Mouse (Mus musculus) heart, embryonic 11.5 days (tissue): Measurements from ENCODE around the gene Map3k21. TPM values are rescaled to one million over a fixed set of nuclear protein-coding genes. Genes with fewer than 3 reads are reported as not detected.

Experiments used
- ATAC-seq: fragments of 200-750 bp; cut with Nextera tagmentation; replicated peaks from 2 replicates; pipeline ENCODE4 v1.8.0; 2017; ENCODE audit warnings: moderate library complexity; ENCODE audit not compliant: insufficient number of reproducible peaks, low FRiP score, low TSS enrichment
- H3K27ac ChIP-seq: fragments of 300-500 bp; sonication (generic); 2 replicates; pipeline ENCODE4 v1.5.1; 2014; ENCODE audit warnings: mild to moderate bottlenecking, low read depth, low read length
- H3K27me3 ChIP-seq: fragments of 300-500 bp; sonication (generic); 2 replicates; pipeline ENCODE4 v1.6.1; 2014; ENCODE audit warnings: mild to moderate bottlenecking, low read length, mixed read lengths; ENCODE audit not compliant: control insufficient read depth, insufficient read depth
- H3K36me3 ChIP-seq: fragments of 300-500 bp; sonication (generic); 2 replicates; pipeline ENCODE4 v1.6.1; 2014; ENCODE audit warnings: mild to moderate bottlenecking, low read length, moderate library complexity, mixed read lengths; ENCODE audit not compliant: control insufficient read depth, insufficient read depth
- H3K4me1 ChIP-seq: fragments of 300-500 bp; sonication (generic); 2 replicates; pipeline ENCODE4 v1.6.1; 2014; ENCODE audit warnings: low read length; ENCODE audit not compliant: control insufficient read depth, insufficient read depth
- H3K4me2 ChIP-seq: fragments of 300-500 bp; sonication (generic); 2 replicates; pipeline ENCODE4 v1.6.1; 2014; ENCODE audit warnings: mild to moderate bottlenecking, moderate library complexity
- H3K4me3 ChIP-seq: fragments of 300-500 bp; sonication (generic); 2 replicates; pipeline ENCODE4 v1.5.1; 2014; ENCODE audit warnings: low read depth, low read length
- H3K9ac ChIP-seq: fragments of 300-500 bp; sonication (generic); 2 replicates; pipeline ENCODE4 v1.6.1; 2014; ENCODE audit warnings: mild to moderate bottlenecking, low read depth, low read length, moderate library complexity
- H3K9me3 ChIP-seq: fragments of 300-500 bp; sonication (generic); replicated peaks from 2 replicates; pipeline ENCODE4 v1.6.1; 2016; ENCODE audit warnings: low read length; ENCODE audit not compliant: control insufficient read depth
- WGBS: fragments of 180-500 bp; shearing (Covaris S2); extraction: QIAGEN DNeasy Blood & Tissue Kit; methylation state at CpG from one replicate; pipeline ENCODE4 v1.1.7; 2014; ENCODE audit not compliant: insufficient replicate concordance; 5-methylcytosine and 5-hydroxymethylcytosine counted together
- polyA plus RNA-seq: library from polyadenylated mRNA; unstranded; fragments of >200 nt; fragmentation: Nextera tagmentation; extraction: Ambion mirVana; gene quantifications from 2 replicates; pipeline ENCODE4 v1.2.1, GENCODE M21; 2014

The Map3k21 gene
- polyA plus RNA-seq, 1 experiment from 2014 or later, result 0.06 TPM

GRCm38 (mm10) chr8:125919560-125919959, 9.3 kb downstream of the Map3k21 start:
- Histone ChIP-seq H3K27ac (no peak overlapping the region), H3K27me3 (no peaks in the 10 kb centered on the region), H3K4me3 (no peak overlapping the region), H3K9ac (no peak overlapping the region), H3K36me3 (no peaks in the 10 kb centered on the region), H3K4me2 (no peak overlapping the region), H3K9me3 (no peaks in the 10 kb centered on the region), H3K4me1 (peaks cover 4% of the 10 kb centered on the region; the same call in 1 of the 2 replicates)
- WGBS, result 79% methylated on average over 8 of the region's 8 CpGs
- ATAC-seq, result no peak

DNA sequence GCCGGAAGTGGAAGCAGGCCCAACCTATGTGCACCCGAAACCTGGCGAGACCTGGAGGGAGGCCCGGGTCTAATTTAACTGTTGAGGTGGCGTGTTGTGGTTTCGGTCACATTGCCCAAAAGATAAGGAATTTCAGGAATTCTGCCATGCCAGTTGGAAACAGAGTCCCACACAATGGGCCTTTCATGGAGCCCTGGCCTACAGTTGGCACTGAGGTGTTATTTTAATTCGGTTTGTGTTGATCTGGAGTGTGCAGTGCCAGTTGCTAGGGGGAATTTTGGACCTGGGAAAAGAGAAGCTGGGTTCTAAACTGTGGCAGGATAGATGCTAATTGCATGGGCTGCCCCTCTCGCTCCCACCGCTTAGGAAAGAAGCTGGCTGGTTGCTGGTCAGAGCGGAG, 10.0 kb downstream of the Map3k21 start:
- H3K27me3 ChIP-seq, result no peaks in the 10 kb centered on the region
- H3K4me1 ChIP-seq, result peaks cover 4% of the 10 kb centered on the region; the same call in 1 of the 2 replicates
- H3K36me3 ChIP-seq, result no peaks in the 10 kb centered on the region
- H3K27ac ChIP-seq, result no peak overlapping the region
- no peak overlapping the region for H3K9ac ChIP-seq
- no peak overlapping the region for H3K4me2 ChIP-seq
- WGBS, result 82% methylated on average over 10 of the region's 10 CpGs
- ATAC-seq, result no peak
- H3K4me3 ChIP-seq, result no peak overlapping the region
- H3K9me3 ChIP-seq, result no peaks in the 10 kb centered on the region

DNA sequence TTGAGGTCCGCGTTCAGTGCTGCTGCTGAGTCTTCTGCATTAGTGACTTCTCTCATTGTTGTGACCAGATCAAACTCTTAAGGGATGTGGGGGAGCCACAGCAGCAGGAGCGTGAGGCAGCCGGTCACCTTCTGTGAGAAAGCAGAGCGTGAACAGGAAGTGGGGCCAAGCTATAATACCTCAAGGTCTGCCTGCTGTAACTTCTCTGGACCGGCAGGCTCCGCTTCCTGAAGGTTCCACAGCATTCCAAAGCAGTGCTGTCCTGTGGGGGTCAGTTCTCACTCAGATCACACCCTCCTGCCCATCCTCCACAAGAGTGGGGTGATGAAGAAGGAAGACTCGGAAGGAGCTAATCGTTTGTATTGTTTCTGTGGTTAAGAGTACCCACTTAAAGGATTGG, 10.5 kb downstream of the Map3k21 start:
- Histone ChIP-seq H3K4me3 (no peak overlapping the region), H3K36me3 (no peaks in the 10 kb centered on the region), H3K27ac (no peak overlapping the region), H3K9me3 (no peaks in the 10 kb centered on the region), H3K9ac (no peak overlapping the region), H3K4me2 (no peak overlapping the region), H3K27me3 (no peaks in the 10 kb centered on the region), H3K4me1 (peaks cover 4% of the 10 kb centered on the region; the same call in 1 of the 2 replicates)
- no peak for ATAC-seq
- WGBS, result 68% methylated on average over 9 of the region's 9 CpGs

DNA sequence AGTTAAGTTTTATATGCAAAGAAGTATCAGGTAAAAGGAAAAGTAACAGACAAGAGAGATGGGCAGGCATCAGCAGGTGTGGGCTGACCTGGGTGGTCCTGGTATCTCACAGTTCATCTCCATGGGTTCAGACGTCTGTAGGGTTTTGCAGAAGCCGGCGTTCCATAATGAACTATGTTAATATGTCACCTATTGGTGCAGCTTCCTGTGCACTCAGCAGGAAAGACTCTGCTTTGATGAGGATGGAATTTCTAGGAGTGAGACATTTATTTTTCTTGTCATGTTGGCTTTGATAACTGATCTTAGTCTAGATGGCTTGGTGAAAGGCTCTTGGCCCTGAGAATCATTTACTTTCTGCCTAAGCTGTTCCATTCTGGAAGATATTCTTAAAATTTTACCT, 12.1 kb downstream of the Map3k21 start:
- ATAC-seq, result no peak
- Histone ChIP-seq H3K36me3 (no peaks in the 10 kb centered on the region), H3K4me1 (no peaks in the 10 kb centered on the region), H3K27me3 (no peaks in the 10 kb centered on the region), H3K4me2 (no peak overlapping the region), H3K9me3 (no peaks in the 10 kb centered on the region), H3K9ac (no peak overlapping the region), H3K4me3 (no peak overlapping the region), H3K27ac (no peak overlapping the region)
- WGBS, result 72% methylated on average over 3 of the region's 3 CpGs

DNA sequence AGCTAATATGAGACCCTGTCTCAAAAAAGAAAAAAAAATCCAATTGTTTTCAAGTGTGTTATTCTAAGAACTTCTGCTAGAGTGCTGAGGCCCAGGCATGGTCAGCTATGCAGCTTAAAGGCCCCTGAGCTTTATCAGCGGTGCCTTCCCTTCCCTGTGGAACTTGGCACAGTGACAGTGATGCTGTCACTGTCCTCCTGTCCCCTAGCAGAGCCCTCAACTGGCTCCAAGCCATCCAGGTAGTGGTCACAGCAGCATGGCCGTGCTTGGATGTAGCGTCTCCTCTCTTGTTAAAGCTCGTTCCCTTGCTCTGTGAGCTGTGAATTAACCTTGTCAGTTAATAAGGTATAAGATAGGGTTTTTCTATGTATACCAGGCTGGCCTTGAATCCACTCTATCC, 16.4 kb downstream of the Map3k21 start:
- Histone ChIP-seq H3K4me3 (no peak overlapping the region), H3K36me3 (no peaks in the 10 kb centered on the region), H3K4me1 (no peaks in the 10 kb centered on the region), H3K9me3 (no peaks in the 10 kb centered on the region), H3K27ac (no peak overlapping the region), H3K4me2 (no peak overlapping the region), H3K27me3 (no peaks in the 10 kb centered on the region), H3K9ac (no peak overlapping the region)
- 73% methylated on average over 4 of the region's 4 CpGs for WGBS
- ATAC-seq, result no peak

DNA sequence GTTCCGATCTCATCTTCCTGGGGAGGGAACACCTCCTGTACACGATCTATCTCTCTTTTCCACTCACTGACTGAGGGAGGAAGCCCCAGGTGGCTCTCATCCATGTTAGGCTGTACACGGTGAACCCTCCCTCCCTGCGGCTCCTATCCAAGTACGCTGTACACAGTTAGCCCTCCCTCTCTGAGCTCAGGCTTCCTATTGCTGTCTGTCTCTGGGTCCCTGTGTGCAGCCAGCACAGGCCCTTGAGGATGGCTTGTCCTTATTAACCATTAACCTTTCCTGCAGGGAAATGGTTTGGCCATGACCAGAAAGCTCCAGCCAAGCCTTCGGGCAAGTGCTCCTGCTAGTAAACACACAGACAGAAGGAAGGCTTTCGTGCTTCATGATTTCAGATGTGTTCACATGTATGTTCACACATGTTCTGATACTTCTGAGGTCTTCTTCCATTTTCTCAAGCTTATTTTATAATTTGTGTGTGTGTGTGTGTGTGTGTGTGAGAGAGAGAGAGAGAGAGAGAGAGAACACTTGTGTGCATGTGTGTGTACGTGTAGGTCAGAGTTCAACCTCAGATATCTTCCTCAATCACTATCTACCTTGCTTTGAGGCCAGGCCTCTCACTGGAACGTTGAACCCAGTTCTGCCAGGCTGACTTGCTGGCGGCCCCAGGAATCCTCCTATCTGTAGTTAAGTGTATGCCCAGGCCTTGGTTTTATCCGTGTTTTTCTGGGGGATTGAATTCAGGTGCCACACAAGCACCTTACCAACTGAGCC, 20.2 kb downstream of the Map3k21 start:
- Histone ChIP-seq H3K4me2 (no peak overlapping the region), H3K4me3 (no peak overlapping the region), H3K9me3 (no peaks in the 10 kb centered on the region), H3K27me3 (no peaks in the 10 kb centered on the region), H3K9ac (no peak overlapping the region), H3K27ac (no peak overlapping the region), H3K36me3 (no peaks in the 10 kb centered on the region), H3K4me1 (no peaks in the 10 kb centered on the region)
- ATAC-seq, result 0 out of 2 replicates have a peak, but pooled peaks have one; percentile 7
- WGBS, result 78% methylated on average over 11 of the region's 11 CpGs

DNA sequence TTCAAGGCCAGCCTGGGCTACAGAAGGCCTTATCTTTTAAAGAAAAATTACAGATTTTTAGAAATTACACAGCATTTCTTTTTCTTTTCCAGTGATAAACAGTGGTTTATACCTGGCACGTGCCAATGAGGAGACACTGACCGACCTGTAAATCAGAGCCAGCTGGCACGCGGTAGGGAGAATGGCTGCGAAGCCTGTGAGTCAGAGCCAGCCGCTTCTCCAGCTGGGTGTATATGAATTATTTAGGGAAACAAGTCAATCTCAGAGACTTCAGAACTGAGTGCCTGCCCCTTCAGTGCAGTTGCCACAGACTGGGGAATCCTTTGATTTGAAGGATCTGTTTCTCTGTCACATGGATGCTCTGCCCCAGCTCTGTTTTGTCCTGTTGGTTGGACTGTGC, 21.6 kb downstream of the Map3k21 start:
- H3K27me3 ChIP-seq, result no peaks in the 10 kb centered on the region
- 93% methylated on average over 6 of the region's 6 CpGs for WGBS

GRCm38 (mm10) chr8:125935649-125936048, 25.4 kb downstream of the Map3k21 start:
- Histone ChIP-seq H3K27ac (no peak overlapping the region), H3K27me3 (no peaks in the 10 kb centered on the region), H3K36me3 (no peaks in the 10 kb centered on the region), H3K9me3 (no peaks in the 10 kb centered on the region), H3K9ac (no peak overlapping the region), H3K4me3 (no peak overlapping the region), H3K4me1 (no peaks in the 10 kb centered on the region), H3K4me2 (no peak overlapping the region)
- 45% methylated on average over 9 of the region's 9 CpGs for WGBS
- ATAC-seq, result no peak

More for the DNA sequence above, 21.6 kb downstream of the Map3k21 start:
- Histone ChIP-seq H3K9ac (no peak overlapping the region), H3K4me2 (no peak overlapping the region), H3K36me3 (no peaks in the 10 kb centered on the region), H3K4me1 (no peaks in the 10 kb centered on the region), H3K4me3 (no peak overlapping the region), H3K9me3 (no peaks in the 10 kb centered on the region), H3K27ac (no peak overlapping the region)
- no peak for ATAC-seq

DNA sequence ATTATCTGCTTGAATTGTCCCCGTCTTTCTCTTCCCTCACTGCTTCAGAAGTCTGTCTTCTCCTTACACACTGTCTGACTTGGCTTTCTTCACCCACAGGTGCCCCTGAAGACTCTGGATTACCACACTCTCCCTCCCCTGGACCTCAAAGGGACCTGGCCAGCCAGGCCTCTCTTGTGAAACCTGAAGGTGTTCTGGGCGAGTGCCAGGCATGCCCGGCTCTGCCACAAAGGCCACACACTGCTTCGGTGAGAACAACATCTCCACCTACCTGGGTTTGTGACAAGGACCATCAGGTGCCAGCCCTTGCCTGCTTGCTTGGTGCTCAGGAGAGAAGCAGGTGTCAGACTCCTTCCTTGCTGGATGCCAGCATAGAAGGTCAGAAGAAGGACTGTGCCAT, 34.3 kb downstream of the Map3k21 start:
- Histone ChIP-seq H3K36me3 (no peaks in the 10 kb centered on the region), H3K4me3 (no peak overlapping the region), H3K4me1 (no peaks in the 10 kb centered on the region), H3K27me3 (0 out of 2 replicates have a peak, but pooled peaks cover 4% of the 10 kb centered on the region), H3K4me2 (no peak overlapping the region), H3K9ac (no peak overlapping the region), H3K9me3 (no peaks in the 10 kb centered on the region), H3K27ac (no peak overlapping the region)
- 75% methylated on average over 4 of the region's 4 CpGs for WGBS
- no peak for ATAC-seq
